Mouse (Mus musculus) left cerebral cortex, postnatal 25 days (tissue): ENCODE results near the gene Gfer. TPM values are rescaled to one million over a fixed set of nuclear protein-coding genes. Genes with fewer than 3 reads are reported as not detected.

Experiments
- DNase-seq, 2 experiments: peaks; one replicate each; pipeline ENCODE4 v3.0.0; 2022; ENCODE audit warnings: low spot score in 2 of 2, mixed read lengths in 1 of 2
- intact Hi-C: fragments of 180-260 bp; cut with DNase I; formaldehyde crosslinking; loops from one replicate; pipeline ENCODE4 v1.15.1; 2025
- total RNA-seq, 2 experiments: library from RNA; stranded (reverse); gene quantifications; 2 replicates each; pipeline ENCODE4 v1.2.3; 2021

Gfer gene
- 10 to 100 TPM; 19.9 to 20.2 TPM for total RNA-seq

DNA sequence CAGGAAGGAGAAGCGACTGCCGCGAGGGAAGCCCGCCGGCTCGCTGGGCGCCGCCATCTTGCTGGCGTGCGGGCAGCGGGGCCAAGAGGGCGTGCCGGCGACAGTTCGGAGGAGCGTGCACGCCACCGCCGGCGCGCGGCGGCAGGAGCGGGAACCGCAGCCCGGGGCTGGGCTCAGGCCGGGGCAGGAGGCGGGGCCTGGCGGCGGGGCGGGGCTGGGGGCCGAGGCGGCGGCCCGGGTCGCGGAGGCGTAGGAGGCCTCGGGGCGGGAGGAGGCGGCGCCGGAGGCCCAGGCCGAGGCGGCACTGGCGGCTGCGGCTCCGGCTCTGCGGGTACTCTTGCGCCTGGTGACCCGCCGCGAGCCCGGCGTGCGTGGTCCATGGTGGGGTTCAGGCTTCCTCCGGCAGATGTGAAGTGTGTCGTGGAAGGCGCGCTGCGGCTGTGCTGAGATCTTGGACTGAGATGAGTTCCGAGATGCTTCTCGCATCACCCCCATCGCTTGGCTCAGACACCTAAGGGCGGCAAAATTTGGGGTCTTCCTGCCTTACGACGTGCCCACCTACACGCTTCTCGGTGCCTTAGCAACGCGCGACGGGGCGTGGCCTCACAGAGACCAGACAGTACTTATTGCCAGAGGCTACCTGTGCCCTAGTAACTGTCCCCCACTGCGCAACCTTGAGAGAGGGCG lies at the start of gene Gfer, which contains the start of gene Noxo1:
Gfer (minus strand) TSS at position 146 of the 687 bp plus-strand sequence.
Noxo1 (plus strand) TSS at position 224 of the 687 bp plus-strand sequence.
- DNase-seq: peak; percentile 82 to 86
- intact Hi-C loops: no loop called here

DNA sequence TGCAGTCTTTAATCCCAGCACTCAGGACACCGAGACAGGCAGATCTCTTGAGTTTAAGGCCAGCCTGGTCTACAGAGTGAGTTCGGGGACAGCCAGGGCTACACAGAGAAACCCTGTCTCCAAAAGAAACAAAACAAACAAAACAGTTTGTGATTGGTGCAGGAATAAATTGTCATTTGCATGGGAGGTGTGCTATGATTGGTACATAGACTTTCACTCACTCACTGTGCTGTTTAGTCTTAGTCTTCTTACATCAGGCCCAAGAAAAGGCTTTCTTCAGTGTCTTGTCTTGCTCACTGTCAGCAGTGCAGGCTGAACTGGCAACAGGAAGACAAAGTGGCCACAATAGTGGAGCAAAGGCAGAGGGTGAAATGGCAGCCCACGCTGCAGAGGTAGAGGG lies 48.4 kb upstream of the Gfer start:
- DNase-seq: no peak
- intact Hi-C loops: no loop called here

DNA sequence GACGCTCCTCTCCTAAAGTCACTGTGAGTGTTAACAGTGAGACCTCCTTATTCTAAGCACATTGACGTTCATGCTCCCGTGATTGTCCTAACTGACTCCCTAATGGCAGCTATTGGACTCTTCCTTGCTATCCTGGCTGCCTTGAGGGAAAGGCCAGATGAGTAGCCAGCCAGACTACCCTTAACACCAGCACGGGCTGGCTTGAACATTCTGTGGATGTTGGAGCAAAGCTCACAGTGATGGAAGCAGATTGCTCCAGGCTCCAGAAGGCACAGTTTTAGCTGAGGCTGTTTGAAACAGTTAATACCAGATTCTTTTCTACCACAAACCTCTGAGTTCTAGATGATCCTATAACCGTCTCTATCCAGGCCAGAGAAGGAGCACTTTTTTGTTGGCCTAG lies 47.9 kb upstream of the Gfer start:
- DNase-seq: no peak
- intact Hi-C loops: no loop called here

DNA sequence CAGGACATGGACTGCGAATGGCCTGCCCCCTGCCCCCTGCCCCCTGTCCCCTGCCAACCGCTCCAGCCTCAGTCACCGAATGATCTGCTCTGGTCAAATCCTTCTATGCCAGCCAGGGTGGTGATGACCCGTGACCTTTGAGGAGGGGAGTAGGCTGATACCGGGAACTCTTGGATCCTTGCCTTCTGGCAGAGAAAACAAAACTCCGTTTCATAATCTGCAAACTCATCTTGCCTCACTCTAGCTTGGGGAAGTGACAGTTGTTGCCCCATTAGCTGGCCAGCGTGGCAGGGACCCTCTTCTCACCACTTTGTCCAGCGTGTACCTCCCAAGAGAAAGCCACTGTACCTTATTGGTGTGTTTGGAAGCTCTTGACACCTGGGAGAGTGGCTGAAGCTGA lies 46.4 kb upstream of the Gfer start:
- intact Hi-C loops: no loop called here
- no peak for DNase-seq

DNA sequence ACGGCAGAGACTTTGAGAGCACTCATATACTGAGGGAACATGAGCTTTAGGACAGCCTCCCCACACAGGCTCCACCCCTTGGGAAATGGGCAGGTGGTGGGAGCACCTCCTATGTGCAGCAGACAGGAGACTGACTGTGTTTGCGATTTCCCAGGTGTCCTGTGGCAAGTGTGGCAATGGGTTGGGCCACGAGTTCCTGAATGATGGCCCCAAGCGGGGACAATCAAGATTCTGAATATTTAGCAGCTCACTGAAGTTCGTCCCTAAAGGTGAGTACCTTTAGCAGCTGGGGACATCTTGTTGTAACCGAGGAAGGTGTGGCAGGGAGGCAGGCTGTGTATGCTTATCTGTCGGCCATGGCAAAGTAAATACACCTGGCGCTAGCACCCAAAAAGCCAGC lies 44.0 kb upstream of the Gfer start:
- DNase-seq: no peak
- intact Hi-C loops: no loop called here

DNA sequence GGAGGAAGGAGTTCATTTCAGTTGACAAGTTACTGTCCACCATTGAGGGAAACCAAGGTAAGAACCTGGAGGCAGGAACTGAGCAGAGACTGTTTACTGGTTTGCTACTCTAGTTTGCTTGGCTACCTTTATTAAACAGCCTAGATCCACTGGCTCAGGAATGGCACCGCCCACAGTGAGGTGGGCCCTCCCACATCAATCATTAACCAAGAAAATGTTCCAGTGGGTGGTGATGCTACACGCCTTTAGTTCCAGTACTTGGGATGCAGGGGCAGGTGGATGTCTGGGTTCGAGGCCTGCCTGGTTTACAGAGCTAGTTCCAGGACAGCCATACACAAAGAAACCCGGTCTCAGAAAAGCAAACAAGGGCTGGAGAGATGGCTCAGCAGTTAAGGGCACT lies 42.3 kb upstream of the Gfer start:
- no peak for DNase-seq
- intact Hi-C loops: no loop called here

DNA sequence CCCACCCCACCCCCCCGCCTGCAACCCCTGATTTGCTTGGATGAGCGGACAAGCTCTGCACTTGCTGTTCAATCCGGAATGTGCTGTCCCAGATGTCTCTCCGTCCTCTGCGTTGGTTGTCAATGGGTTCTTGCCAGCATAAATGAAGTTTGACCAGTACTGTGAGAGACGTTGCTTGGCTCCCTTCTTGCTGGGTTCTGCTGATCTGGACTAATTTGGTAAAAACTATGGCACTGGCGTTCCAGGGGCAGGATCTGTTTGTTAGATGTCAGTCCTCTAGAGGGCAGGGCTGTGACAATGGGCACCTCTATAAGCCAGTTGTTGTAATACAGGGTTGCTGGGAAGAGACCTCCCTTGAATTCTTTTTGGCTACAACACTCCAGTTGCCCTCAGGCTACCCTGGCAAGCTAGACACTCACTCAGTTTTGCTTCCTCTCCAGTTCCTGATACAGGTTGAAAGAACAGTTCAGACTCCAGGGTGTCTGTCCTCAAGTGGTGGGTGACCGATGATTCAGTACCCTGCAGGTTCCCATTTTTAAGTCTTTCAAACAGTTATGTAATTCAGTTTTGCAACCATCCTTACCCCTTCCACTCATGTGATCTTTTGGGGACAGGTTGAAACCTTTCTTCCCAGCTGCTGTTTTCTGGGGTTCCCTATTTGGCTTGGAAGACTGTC lies 41.3 kb upstream of the Gfer start:
- no peak for DNase-seq
- intact Hi-C loops: no loop called here

DNA sequence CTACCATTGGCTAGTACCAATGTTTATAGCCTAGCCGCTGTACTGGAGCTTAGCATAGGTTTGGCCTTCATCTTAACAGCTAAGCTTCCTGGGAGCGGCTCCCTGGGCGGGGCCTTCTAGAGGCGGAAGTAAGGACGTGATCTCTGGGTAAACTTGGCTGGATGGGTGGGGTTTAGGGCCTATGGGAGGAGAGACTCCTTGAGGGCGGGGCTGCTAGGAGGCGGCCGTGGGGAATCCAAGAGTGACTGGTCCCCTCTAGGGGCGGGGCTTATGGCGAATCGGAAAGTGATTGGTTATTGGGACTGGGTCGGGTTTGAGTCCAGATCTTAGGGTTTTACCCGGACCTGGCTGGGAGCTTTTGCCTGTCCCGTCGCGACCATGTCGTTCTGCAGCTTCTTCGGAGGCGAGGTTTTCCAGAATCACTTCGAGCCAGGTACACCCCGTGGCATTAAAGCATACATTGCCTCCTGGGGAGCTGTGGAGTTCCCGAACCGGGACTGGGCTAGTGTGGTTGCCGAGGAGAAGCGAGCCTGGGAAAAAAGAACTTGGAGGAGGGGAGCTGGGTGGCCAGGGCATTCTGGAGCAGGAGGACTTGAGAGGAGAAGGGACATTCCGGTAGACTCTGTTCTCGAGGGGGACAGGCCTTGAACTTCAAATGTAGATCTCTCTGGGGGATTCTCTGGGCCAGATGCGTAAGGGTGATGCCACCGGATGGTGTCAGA lies 40.5 kb upstream of the Gfer start, which contains the start of gene Msrb1:
Msrb1 (plus strand) TSS at position 313 of the 722 bp plus-strand sequence.
- intact Hi-C loops: no loop called here
- DNase-seq: peak; percentile 86 to 97

DNA sequence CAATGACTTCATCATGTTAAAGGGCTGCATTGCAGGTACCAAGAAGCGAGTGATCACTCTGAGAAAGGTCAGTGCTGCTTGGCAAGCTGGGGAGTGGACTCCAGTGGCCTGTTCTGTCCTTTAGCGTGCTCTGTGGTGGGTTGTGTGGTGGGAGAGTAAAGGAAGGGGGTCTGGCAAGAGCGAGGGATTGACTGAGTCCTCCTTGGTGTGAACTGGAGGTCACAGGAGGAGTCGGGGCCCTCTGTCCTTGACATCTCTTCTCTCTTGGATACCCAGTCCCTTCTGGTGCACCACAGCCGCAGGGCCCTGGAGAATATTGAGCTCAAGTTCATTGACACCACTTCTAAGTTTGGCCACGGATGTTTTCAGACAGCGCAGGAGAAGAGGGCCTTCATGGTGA lies 39.5 kb upstream of the Gfer start:
- intact Hi-C loops: no loop called here
- DNase-seq: no peak

DNA sequence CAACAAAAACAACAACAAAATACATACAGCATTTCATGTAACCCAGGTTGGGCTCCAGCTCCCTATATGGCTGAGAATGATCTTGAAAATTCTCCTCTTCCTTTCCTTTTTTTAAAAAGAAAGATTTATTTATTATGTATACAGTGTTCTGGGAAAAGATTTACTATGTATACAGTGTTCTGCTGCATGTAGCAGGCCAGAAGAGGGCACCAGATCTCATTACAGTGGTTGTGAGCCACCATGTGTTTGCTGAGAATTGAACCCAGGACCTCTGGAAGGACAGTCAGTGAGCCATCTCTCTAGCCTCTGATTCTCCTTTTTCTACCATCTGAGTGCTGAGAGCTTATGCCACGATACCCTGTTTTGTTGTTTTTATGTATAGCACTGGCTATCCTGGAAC lies 38.6 kb upstream of the Gfer start:
- DNase-seq: no peak
- intact Hi-C loops: no loop called here

DNA sequence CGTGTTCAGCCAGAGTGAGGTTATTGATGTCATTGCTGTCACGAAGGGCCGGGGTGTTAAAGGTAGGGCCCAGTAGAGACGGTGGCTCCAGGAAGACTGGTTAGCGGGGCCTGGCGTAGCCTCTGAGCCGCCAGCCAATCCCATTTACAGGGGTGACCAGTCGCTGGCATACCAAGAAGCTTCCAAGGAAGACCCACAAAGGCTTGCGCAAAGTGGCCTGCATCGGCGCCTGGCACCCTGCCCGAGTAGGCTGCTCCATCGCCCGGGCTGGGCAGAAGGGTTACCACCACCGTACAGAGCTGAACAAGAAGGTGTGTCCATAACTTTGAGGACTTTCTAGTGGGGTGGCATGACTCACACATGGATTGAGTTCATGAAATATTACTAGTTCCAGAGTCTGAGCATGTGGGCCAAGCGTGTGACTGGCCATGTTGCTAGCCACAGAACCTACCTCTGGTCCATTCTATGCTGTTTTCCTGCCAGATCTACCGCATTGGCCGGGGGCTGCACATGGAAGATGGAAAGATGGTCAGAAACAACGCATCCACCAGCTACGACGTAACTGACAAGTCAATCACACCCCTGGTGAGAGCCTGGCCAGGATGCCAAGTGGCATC lies 37.6 kb upstream of the Gfer start:
- intact Hi-C loops: no loop called here
- no peak for DNase-seq

DNA sequence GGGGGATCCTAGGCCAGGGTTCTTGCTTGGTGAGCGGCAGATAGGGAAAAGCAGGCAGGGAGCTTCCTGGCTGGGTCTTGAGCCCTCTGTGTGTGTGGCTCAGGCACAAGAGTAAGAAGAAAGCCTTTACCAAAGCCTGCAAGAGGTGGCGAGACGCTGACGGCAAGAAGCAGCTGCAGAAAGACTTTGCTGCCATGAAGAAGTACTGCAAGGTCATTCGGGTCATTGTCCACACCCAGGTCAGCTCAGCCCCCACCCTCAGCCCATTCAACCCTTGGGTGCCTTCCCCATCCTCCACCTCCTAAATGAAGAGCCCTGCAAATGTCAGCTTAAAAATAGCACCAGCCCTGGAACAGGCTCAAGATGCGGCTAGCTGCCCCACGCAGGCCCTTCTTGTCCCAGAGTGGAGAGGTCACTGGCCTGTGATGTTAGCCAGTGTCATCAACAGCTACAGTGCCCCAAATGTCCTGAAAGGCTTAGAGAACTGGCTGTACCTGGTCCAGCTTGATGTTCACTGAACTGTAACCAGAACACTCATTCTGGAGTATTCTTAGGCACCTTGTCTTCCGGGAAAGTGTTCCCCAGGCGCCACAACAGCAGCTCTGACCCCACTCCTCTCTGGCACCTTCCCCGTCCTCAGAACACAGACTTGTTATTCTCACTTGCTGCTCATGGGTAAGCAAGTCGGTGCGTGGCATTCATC lies 36.4 kb upstream of the Gfer start:
- intact Hi-C loops: no loop called here
- no peak for DNase-seq

DNA sequence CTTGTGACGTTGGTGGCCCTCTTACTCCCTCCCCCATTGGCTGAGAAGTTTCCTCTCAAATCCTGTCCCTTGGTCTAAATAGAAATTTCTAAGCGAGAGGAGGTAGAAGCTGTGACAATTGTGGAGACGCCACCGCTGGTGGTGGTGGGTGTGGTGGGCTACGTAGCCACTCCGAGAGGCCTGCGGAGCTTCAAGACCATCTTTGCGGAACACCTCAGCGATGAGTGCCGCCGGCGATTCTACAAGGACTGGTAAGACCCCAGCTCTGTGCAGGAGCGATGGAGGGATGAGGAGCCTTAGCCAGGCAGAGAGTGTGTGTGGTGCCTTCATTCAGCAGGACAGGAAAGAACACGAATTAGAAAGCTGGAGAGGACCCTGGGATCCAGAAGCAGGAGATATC lies 34.8 kb upstream of the Gfer start:
- no peak for DNase-seq
- intact Hi-C loops: no loop called here

DNA sequence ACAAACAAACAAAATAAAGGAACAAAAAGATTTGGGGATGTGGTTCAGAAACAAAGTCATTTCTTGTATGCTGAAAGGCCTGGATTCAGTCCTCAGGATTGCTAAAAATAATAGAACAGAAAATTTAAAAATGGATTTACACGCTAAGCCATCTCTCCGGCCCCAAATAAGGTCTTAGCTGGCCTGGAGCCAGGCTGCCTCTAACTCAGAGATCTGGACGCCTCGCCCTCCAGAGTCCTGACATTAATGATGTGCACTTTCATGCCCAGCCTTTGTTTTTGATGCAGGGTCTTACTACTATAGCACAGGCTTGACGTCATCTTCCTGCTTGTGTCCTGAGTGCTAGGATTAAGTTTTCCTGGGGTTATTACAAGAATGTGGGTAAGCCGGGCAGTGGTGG lies 33.1 kb upstream of the Gfer start:
- no peak for DNase-seq
- intact Hi-C loops: no loop called here

DNA sequence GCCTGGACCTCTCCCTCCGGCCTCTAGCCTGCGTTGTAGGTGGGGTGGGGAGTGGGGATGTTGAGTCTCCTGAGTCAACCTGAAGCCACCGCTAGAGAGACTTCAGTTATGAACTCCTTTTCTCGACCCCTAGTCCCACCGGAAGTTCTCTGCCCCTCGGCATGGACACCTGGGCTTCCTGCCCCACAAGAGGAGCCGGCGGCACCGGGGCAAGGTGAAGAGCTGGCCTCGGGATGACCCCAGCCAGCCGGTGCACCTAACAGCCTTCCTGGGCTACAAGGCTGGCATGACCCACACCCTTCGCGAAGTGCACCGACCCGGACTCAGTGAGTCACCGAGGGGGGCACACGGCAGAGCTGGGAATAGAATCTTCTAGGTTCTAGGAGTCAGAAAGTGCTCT lies 32.2 kb upstream of the Gfer start:
- DNase-seq: no peak
- intact Hi-C loops: no loop called here

DNA sequence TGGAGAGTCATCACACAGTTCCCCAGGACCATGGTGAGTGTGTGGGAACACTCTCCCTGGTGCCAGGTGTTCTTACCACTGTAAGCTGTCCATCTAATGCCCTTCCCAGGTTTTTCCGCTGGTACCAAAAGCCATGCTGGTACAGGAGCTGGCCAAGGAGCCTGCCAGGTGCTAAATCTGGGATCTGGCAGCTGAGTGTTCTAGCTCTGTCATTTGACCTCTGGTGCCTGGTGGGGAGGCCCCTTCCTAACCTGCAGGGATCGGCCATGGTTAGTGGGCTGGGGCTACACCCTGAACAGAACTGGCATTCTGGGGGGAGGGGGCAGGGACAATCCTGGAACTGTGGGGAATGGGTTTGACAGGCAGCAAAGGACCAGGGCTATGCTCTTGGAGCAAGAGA lies 31.7 kb upstream of the Gfer start, which contains the start of gene Rpl3l:
Rpl3l (plus strand) TSS at position 203 of the 400 bp plus-strand sequence.
- intact Hi-C loops: no loop called here
- DNase-seq: no peak

DNA sequence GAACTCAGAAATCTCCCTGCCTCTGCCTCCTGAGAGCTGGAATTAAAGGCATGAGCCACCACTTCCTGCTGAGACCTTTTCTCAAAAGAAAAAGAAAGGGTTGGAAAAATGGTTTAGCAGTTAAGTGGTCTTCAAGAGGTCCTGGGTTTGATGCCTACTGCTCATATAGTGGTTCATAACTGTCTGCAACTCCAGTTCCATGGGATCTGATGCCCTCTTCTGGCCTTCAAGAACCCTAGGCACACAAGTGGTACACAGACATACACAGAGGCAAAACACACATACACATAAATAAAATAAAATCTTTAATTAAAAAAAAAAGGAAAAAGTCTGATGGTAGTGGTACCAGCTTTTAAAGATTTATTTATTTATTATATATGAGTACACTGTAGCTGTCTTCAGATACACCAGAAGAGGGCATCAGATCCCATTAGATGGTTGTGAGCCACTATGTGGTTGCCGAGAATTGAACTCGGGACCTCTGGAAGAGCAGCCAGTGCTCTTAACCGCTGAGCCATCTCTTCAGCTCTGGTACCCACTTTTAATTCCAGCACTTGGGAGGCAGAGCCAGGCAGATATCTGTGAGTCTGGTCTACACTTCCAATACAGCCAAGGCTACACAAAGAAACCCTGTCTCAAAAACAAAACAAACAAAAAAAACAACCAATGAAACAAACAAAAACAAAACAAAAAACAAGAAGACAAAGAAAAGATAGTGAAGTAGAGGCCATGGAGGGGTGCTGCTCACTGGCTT lies 29.9 kb upstream of the Gfer start:
- intact Hi-C loops: no loop called here
- DNase-seq: no peak

DNA sequence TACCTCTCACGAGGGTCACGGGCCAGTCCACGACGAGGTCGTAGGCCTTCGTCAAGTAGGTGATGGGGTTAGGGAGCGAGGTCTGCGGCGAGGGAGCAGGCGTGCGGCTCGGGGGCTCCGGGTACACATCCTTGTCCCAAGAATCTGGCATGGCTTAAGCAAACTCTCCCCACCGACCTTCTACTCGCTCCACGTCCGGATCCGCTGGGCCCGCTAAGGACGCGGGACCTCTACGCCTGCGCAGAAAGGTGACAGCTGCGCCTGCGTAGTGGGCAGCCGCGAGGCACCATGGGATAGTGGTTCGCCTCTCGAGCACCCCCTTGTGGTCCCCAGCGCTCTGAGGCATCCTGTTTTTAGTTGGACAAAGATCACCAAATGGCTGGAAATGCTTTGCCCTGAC lies 28.2 kb upstream of the Gfer start, which contains the start of gene Ndufb10:
Ndufb10 (minus strand) TSS at position 295 of the 400 bp plus-strand sequence.
- peak; percentile 94 to 95 for DNase-seq
- intact Hi-C loops: no loop called here

DNA sequence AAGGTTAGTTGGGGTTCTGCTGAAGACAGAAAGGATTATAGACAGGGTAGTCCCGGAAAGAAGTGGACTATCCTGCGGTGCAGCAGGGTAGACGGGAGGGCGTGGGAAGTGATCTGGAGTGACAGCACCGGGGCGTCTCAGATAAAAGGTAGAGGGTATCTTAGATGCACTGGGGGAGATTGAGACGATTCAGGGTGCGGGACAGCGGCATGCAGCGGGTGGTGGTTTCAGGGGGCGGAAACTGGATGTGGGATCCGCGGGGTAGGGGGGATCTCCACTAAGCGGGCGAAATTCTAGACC lies 27.9 kb upstream of the Gfer start:
- DNase-seq: peak in 1 of 2 experiments; percentile 20
- intact Hi-C loops: no loop called here
